ENCODE assay signal across 17 mouse cellular contexts in genomic region chr5:117282360-117282759, GRCm38 (mm10). TPM values are rescaled to one million over a fixed set of nuclear protein-coding genes. Genes with fewer than 3 reads are reported as not detected.
DNase-seq lines count a peak whose midpoint lies in the region; ATAC-seq and TF ChIP-seq lines count a peak whose summit lies in the region.
"Had no signal": no experiment of that assay in that cellular context is flagged by ENCODE, and none has a peak within 500 bp of the region (broad histone marks: within the 10 kb centered on the region; RNA-seq: fewer than 3 reads in every experiment).

No protein-coding gene starts in this region.

- H3K27me3 ChIP-seq in kidney, adult 2 months (replicated peaks; ENCODE audit: control insufficient read depth, insufficient read depth, low read length) = no peaks in the 10 kb centered on the region
- H3K27me3 ChIP-seq in kidney, embryonic 16.5 days (ENCODE audit: insufficient read depth, low read length) = no peaks in the 10 kb centered on the region
- H3K27me3 ChIP-seq in midbrain, postnatal 0 days (ENCODE audit: insufficient read depth, low read length) = no peaks in the 10 kb centered on the region
- no peaks in the 10 kb centered on the region for H3K27me3 ChIP-seq in midbrain, embryonic 13.5 days
- H3K27me3 ChIP-seq: heart, embryonic 12.5 days; liver, embryonic 13.5 days; midbrain, embryonic 12.5 days had no signal

- no peak overlapping the region for H3K4me2 ChIP-seq in kidney, embryonic 16.5 days (replicated peaks; ENCODE audit: low read depth, low read length)
- no peak overlapping the region for H3K4me2 ChIP-seq in midbrain, postnatal 0 days (ENCODE audit: low read depth, low read length, poor library complexity, severe bottlenecking)
- H3K4me2 ChIP-seq in midbrain, embryonic 13.5 days (replicated peaks) = no peak overlapping the region
- H3K4me2 ChIP-seq: heart, embryonic 12.5 days; hindbrain, embryonic 14.5 days; liver, embryonic 13.5 days; midbrain, embryonic 12.5 days had no signal

- 83% methylated on average over 8 of the region's 8 CpGs for WGBS in kidney, adult 2 months
- 88% methylated on average over 8 of the region's 8 CpGs for WGBS in kidney, embryonic 16.5 days
- WGBS in midbrain, postnatal 0 days = 91% methylated on average over 8 of the region's 8 CpGs
- WGBS in midbrain, embryonic 13.5 days = 91% methylated on average over 8 of the region's 8 CpGs

- peaks cover 13% of the 10 kb centered on the region for H3K4me1 ChIP-seq in kidney, adult 2 months (ENCODE audit: control insufficient read depth, insufficient read depth, low read length)
- peaks cover 26% of the 10 kb centered on the region for H3K4me1 ChIP-seq in kidney, embryonic 16.5 days (ENCODE audit: insufficient read depth, low read length)
- peaks cover 4% of the 10 kb centered on the region; the same call in 1 of the 2 replicates for H3K4me1 ChIP-seq in midbrain, postnatal 0 days (ENCODE audit: insufficient read depth, low read length)
- peaks cover 29% of the 10 kb centered on the region for H3K4me1 ChIP-seq in midbrain, embryonic 13.5 days (replicated peaks)

- H3K9ac ChIP-seq in kidney, embryonic 16.5 days (replicated peaks; ENCODE audit: low read length) = no peak overlapping the region
- no peak overlapping the region for H3K9ac ChIP-seq in midbrain, postnatal 0 days (replicated peaks; ENCODE audit: low read length, poor library complexity, severe bottlenecking)
- H3K9ac ChIP-seq in midbrain, embryonic 13.5 days (replicated peaks) = no peak overlapping the region
- H3K9ac ChIP-seq: heart, embryonic 12.5 days; hindbrain, embryonic 14.5 days; liver, embryonic 13.5 days; midbrain, embryonic 12.5 days had no signal

- TF ChIP-seq POLR2A in kidney, adult 2 months (IDR thresholded peaks at IDR 0.05; ENCODE audit: low read depth, low read length) = no peak

- TF ChIP-seq CTCF in kidney, adult 2 months (conservative IDR thresholded peaks at IDR 0.05; ENCODE audit: insufficient read depth, insufficient read length, low read depth, low read length) = 0 out of 2 replicates have a peak, but pooled peaks have one; percentile 23
- TF ChIP-seq CTCF in midbrain, postnatal 0 days (IDR thresholded peaks at IDR 0.05) = peak; percentile 29; the same call in 1 of the 2 replicates

- no peaks in the 10 kb centered on the region for H3K9me3 ChIP-seq in kidney, embryonic 16.5 days (ENCODE audit: low read length)
- H3K9me3 ChIP-seq in midbrain, postnatal 0 days (ENCODE audit: low read length) = no peaks in the 10 kb centered on the region
- no peaks in the 10 kb centered on the region for H3K9me3 ChIP-seq in midbrain, embryonic 13.5 days
- H3K9me3 ChIP-seq: limb, embryonic 10.5 days; liver, embryonic 13.5 days; midbrain, embryonic 12.5 days had no signal

- DNase-seq in kidney, adult 2 months = no peak
- no peak for DNase-seq in midbrain, postnatal 0 days (ENCODE audit: low spot score)
- peak; percentile 28 for DNase-seq in MN1 (ENCODE audit: low spot score)
- DNase-seq in embryo, embryonic 10.5 days (ENCODE audit: low spot score) = no peak
- no peak for DNase-seq in gastrocnemius, postnatal 25 days
- DNase-seq: adrenal gland, adult 8-10 months; cerebellum, postnatal 10 days; kidney, postnatal 14 days; liver, embryonic 13.5 days; right cerebral cortex, postnatal 25 days had no signal

- no peak overlapping the region for H3K4me3 ChIP-seq in kidney, adult 2 months (ENCODE audit: insufficient read depth, low read depth, low read length)
- no peak overlapping the region for H3K4me3 ChIP-seq in kidney, embryonic 16.5 days (ENCODE audit: low read length)
- no peak overlapping the region for H3K4me3 ChIP-seq in midbrain, postnatal 0 days (ENCODE audit: low read depth, low read length)
- H3K4me3 ChIP-seq in midbrain, embryonic 13.5 days (replicated peaks) = no peak overlapping the region
- H3K4me3 ChIP-seq: heart, embryonic 12.5 days; limb, embryonic 10.5 days; liver, embryonic 13.5 days; midbrain, embryonic 12.5 days had no signal

- H3K36me3 ChIP-seq in kidney, adult 2 months (ENCODE audit: control insufficient read depth, insufficient read depth, low read length) = no peaks in the 10 kb centered on the region
- peaks cover 37% of the 10 kb centered on the region for H3K36me3 ChIP-seq in kidney, embryonic 16.5 days (ENCODE audit: insufficient read depth, low read length)
- H3K36me3 ChIP-seq in midbrain, postnatal 0 days (ENCODE audit: insufficient read depth, low read length) = peaks cover 14% of the 10 kb centered on the region
- H3K36me3 ChIP-seq in midbrain, embryonic 13.5 days = peaks cover 60% of the 10 kb centered on the region

- ATAC-seq in kidney, embryonic 16.5 days (ENCODE audit: low FRiP score, low TSS enrichment) = no peak
- ATAC-seq in midbrain, postnatal 0 days (ENCODE audit: low FRiP score) = no peak
- no peak for ATAC-seq in midbrain, embryonic 13.5 days
- ATAC-seq: intestine, embryonic 16.5 days had no signal

- H3K27ac ChIP-seq in kidney, adult 2 months (ENCODE audit: insufficient read depth, low read depth, low read length) = no peak overlapping the region
- H3K27ac ChIP-seq in kidney, embryonic 16.5 days (ENCODE audit: low read length) = no peak overlapping the region
- H3K27ac ChIP-seq in midbrain, postnatal 0 days (ENCODE audit: low read depth, low read length) = no peak overlapping the region
- no peak overlapping the region for H3K27ac ChIP-seq in midbrain, embryonic 13.5 days
- H3K27ac ChIP-seq: hindbrain, embryonic 14.5 days; limb, embryonic 10.5 days; liver, embryonic 13.5 days; midbrain, embryonic 12.5 days had no signal

RNA-seq across cellular contexts. Expression of gene Pebp1, which starts 5.1 kb away (rescaled TPM):
- polyA plus RNA-seq in kidney, adult 2 months (2012; rRNA removed) = 909 and 1,151 TPM in 2 replicates
- polyA plus RNA-seq in kidney, embryonic 16.5 days (2015; fragmentation: Nextera tagmentation; extraction: Ambion mirVana) = 841 and 885 TPM in 2 replicates
- 1,240 and 1,525 TPM in 2 replicates for total RNA-seq in midbrain, postnatal 0 days (2014; rRNA removed)
- polyA plus RNA-seq in midbrain, postnatal 0 days (2015; fragmentation: Nextera tagmentation; extraction: Ambion mirVana) = 1,025 and 1,129 TPM in 2 replicates
- 1,014 and 1,066 TPM in 2 replicates for polyA plus RNA-seq in midbrain, embryonic 13.5 days (2015; fragmentation: Nextera tagmentation; extraction: Ambion mirVana)
- 100 to 1,000 TPM; 289 to 323 TPM for total RNA-seq in gastrocnemius, postnatal 25 days (2021)

RNA-seq across cellular contexts. Expression of gene Vsig10, which starts 36.5 kb away (rescaled TPM):
- 17.2 and 20.8 TPM in 2 replicates for polyA plus RNA-seq in kidney, adult 2 months (2012; rRNA removed)
- 14.6 and 17.1 TPM in 2 replicates for polyA plus RNA-seq in kidney, embryonic 16.5 days (2015; fragmentation: Nextera tagmentation; extraction: Ambion mirVana)
- 1.8 and 7.1 TPM in 2 replicates for total RNA-seq in midbrain, postnatal 0 days (2014; rRNA removed)
- polyA plus RNA-seq in midbrain, postnatal 0 days (2015; fragmentation: Nextera tagmentation; extraction: Ambion mirVana) = 1.2 and 1.5 TPM in 2 replicates
- polyA plus RNA-seq in midbrain, embryonic 13.5 days (2015; fragmentation: Nextera tagmentation; extraction: Ambion mirVana) = 2.3 TPM in 2 replicates
- total RNA-seq in gastrocnemius, postnatal 25 days (2021) = 1 to 10 TPM; 5.0 to 5.5 TPM
